Mouse (Mus musculus): ENCODE data around the gene Cmtm5.

DNA sequence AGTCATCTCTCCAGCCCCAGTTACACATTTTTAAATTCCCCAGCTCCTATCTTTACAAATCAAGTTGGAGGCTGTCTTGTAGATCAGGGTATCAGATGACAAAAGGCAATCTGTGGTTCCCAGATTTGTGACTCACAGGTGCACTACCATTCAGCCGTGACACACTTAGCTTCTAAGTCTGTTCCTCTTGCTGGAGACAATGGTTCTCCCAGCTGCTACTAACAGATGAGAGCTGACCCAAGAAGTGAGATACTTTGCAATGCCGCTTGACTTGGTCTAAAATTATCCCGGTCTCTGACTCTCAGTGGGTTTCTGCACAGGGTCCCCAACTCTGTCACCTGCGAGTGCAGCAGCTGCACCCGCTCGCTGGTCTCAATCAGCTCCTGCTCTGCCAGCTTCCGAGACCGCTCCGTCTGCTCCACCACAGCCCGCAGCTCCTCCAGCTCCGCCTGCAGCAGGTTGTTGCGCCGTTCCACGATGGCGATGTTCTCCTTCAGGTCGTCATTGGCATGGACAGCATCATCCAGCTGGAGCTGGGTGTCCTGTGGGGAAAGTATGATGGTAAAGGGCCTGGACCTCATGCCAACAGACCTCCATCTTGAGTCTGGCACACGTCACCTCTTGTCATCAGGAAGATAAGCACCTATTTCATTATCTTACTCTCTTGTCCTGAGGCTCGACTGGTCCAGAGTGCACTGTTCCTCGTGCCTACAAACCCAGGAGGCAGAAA is 10.1 kb downstream of the Cmtm5 start:
- TF ChIP-seq CTCF (IDR thresholded peaks at IDR 0.05; ENCODE audit: low read depth) (no peak), EP300 (IDR thresholded peaks at IDR 0.05; ENCODE audit: low read depth) (no peak)
